Mouse (Mus musculus) stomach, postnatal 0 days (tissue): ENCODE results near the gene Cyb5d1.
"Not testable (repeated sequence)": the region's sequence is repeated elsewhere in the genome, so short reads cannot be mapped to it uniquely, and the experiment has no call there.

Source experiments
- CTCF ChIP-seq: IDR thresholded peaks from 2 replicates; pipeline ENCODE4 v1.5.1; 2016; ENCODE audit warnings: antibody characterized with exemption, low read depth, mild to moderate bottlenecking, moderate library complexity
- EP300 ChIP-seq: optimal IDR thresholded peaks from 2 replicates; pipeline ENCODE3; 2016; ENCODE audit warnings: antibody characterized with exemption

DNA sequence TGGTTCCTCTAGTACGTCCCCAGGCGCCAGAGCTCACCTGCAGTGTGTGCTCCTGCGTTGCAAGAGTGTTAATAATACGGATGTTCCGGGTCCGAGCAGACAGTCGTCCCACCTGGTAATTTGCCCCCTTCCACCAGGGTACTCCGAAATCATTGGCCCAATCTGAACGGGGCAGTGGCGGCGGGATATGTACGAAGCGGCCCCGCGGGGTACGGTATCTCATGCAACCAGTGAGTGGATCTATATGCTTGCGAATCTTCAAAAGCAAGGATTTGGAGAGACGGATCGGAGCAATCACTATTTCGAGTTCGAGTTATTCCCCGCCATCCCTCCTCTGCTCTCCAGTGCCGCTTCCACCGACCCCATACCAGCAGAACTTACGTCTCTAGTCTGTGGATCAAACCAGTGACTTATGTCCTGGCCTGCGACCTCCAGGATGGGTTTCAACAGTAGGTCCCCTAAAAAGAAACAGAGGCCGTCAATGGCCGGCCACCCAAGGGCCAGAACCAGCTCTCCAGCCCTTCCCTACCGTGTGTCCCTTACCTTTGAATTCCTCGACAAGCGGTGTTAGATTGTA is 752 bp downstream of the Cyb5d1 start:
- TF ChIP-seq CTCF, EP300: not testable (repeated sequence)
